Mouse (Mus musculus) kidney, adult 2 months (tissue): Measurements from ENCODE around the gene Nt5c2.
"Not testable (repeated sequence)": the region's sequence is repeated elsewhere in the genome, so short reads cannot be mapped to it uniquely, and the experiment has no call there.

Experiments used
- CTCF ChIP-seq: fragments of 200-500 bp; conservative IDR thresholded peaks from 2 replicates; pipeline ENCODE4 v1.5.1; 2011; ENCODE audit warnings: low read depth, mild to moderate bottlenecking, control low read depth, low read length, moderate library complexity, mixed read lengths; ENCODE audit not compliant: insufficient read depth, insufficient read length
- POLR2A ChIP-seq: fragments of 200-500 bp; IDR thresholded peaks from one replicate; pipeline ENCODE4 v1.6.1; 2011; ENCODE audit warnings: low read depth, low read length, control low read depth

- not testable (repeated sequence) for TF ChIP-seq CTCF, POLR2A
Measured at GRCm38 (mm10) chr19:47000357-47000756, 14.6 kb downstream of the Nt5c2 start.
